In the genomic region with DNA sequence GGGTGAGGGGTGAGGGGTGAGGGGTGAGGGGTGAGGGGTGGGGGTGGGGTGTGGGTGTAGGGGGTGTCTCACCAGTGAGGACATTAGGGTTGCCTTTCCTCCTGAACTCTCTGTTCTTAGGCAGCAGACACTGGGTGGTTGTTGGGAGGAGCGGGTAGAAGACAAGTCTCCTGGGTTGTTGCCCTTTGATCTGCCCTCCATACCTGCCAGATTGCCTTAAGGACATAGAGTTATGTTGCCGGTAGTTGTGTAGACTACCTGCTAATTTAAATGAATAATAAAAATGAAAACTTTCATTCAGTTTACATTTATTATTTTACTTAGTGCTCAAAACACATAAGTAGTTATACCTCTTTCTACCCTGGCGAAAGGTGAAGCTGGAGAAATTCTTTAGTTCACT, we compare ENCODE assay signal across 16 mouse cellular contexts. TPM values are rescaled to one million over a fixed set of nuclear protein-coding genes. Genes with fewer than 3 reads are reported as not detected.
"Had no signal": no experiment of that assay in that cellular context is flagged by ENCODE, and none has a peak within 500 bp of the region (broad histone marks: within the 10 kb centered on the region; RNA-seq: fewer than 3 reads in every experiment).

No protein-coding gene starts in this region.

- H3K27me3 ChIP-seq: limb, embryonic 12.5 days; liver, embryonic 13.5 days; megakaryocyte, embryonic 14.5 days; neural tube, embryonic 13.5 days had no signal

- DNase-seq: kidney, adult 18-20 months; kidney, postnatal 25 days; liver; liver, embryonic 13.5 days; liver, postnatal 0 days; right cerebral cortex, postnatal 4 days; spleen, adult 18-20 months; thymus, adult 18-20 months; thymus, postnatal 14 days had no signal

- H3K36me3 ChIP-seq: limb, embryonic 12.5 days; liver, embryonic 13.5 days; neural tube, embryonic 13.5 days had no signal

- H3K27ac ChIP-seq: limb, embryonic 12.5 days; liver, embryonic 13.5 days; macrophage; neural tube, embryonic 13.5 days had no signal

- H3K4me1 ChIP-seq: limb, embryonic 12.5 days; liver, embryonic 13.5 days; neural tube, embryonic 13.5 days had no signal

- H3K9me3 ChIP-seq: limb, embryonic 12.5 days; liver, embryonic 13.5 days; megakaryocyte, embryonic 14.5 days; neural tube, embryonic 13.5 days had no signal

- H3K4me3 ChIP-seq: limb, embryonic 12.5 days; liver, embryonic 13.5 days; megakaryocyte, embryonic 14.5 days; neural tube, embryonic 13.5 days had no signal

- H3K9ac ChIP-seq: limb, embryonic 12.5 days; liver, embryonic 13.5 days; liver, postnatal 0 days; neural tube, embryonic 13.5 days had no signal

- H3K4me2 ChIP-seq: limb, embryonic 12.5 days; liver, embryonic 13.5 days; midbrain, embryonic 11.5 days; neural tube, embryonic 13.5 days had no signal

- ATAC-seq: liver, postnatal 0 days; midbrain, embryonic 16.5 days had no signal

RNA-seq across cellular contexts. Expression of a gene that starts 0.4 kb away (rescaled TPM):
- polyA plus RNA-seq: kidney, embryonic 14.5 days; limb, embryonic 12.5 days; liver, embryonic 13.5 days; liver, postnatal 0 days; macrophage; midbrain, embryonic 11.5 days; neural tube, embryonic 13.5 days had no signal
